Mouse (Mus musculus) urinary bladder, adult 2 months (tissue): ENCODE results near the gene Slc4a8. TPM values are rescaled to one million over a fixed set of nuclear protein-coding genes. Genes with fewer than 3 reads are reported as not detected.
"Not testable (repeated sequence)": the region's sequence is repeated elsewhere in the genome, so short reads cannot be mapped to it uniquely, and the experiment has no call there.

Experiments
- DNase-seq: peaks from one replicate; pipeline ENCODE4 v3.0.0; 2022; ENCODE audit warnings: low spot score
- polyA plus RNA-seq: library from polyadenylated mRNA; depleted of rRNA; stranded (reverse); fragments of >200 nt; gene quantifications from 2 replicates; pipeline ENCODE4 v1.2.3, GENCODE M21; 2012

The Slc4a8 gene
- polyA plus RNA-seq, 1 experiment = 5.6 TPM

DNA sequence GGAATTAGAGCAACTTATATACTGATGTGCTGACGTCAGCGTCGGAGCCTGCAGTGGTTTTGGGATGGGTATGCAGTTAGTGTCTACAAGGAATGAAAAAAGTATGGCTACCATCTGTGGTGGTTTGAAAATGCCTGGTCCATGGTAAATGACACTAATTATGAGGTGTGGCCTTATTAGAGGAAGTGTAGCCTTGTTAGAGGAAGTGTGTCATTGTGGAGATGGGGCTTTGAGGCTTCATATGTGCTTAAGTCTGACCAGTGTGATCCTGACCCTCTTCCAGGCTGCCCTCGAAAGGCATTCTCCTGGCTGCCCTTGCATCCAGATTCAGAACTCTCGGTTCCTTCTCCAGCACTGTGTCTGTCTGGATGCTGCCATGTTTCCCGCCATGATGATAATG is 18.3 kb upstream of the Slc4a8 start:
- DNase-seq = no peak

DNA sequence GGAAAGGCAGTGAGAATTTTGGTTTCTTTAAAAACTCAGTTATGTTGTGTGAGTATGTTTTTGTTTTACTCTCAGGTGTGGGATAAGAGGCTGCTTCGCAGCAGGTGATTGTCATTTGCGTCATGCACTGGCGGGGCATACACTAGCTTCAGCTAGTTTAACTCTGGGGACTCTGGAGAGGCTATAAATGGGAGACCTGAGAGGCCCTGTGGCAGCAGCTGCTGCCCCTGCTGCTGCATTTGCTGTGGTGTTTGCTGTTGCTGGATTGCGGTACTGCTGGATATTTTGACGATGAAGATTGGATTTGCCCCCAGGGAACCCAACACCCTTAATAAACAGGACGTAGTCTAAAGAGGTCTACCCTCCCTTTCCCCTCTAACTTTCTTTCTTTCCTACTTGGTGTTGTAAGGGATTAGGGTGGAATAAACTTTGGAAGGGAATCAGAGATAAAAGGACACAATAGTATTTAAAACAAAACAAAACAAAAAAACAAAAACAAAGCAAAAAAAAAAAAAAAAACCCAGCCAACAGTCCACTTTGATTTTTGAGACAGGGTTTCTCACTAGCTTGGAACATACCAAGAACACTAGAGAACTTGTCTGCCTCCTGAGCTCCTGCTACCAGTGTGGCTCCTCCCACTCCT is 14.9 kb upstream of the Slc4a8 start:
- no peak for DNase-seq

DNA sequence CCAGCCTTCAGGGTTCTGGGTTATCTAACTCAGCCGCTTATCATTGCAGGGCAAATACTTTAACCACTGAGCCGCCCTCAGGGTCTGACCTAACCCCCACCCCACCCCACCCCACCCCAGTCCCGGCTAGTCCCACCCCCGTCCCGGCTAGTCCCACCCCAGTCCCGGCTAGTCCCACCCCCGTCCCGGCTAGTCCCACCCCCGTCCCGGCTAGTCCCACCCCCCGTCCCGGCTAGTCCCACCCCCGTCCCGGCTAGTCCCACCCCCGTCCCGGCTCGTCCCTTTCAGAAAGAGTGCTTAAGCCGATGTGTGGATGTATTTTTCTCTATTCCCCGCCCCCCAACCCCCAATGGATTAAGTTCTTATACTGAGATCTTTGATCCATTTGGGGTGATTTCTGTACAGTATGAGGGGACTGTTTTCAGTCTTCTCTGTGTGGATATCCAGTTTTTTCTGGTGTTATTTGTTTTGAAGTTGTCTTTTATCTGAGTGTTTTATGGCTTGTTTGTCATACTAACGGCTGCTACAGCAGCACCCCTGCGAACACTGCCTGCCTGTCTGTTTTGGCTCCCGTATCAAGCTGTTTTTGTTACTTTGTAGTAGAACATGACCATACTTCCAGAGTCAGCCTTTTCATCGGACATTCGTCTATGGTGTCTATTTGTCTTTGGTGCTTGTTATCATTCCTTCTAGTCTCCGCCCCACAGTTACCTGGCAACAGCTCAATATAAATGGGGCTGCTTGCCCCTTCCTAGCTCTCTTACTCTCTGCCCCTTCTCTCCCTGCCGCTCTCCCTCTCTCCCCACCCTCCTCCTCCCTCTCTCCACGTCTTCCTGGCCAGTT is 14.2 kb upstream of the Slc4a8 start:
- DNase-seq = no peak

DNA sequence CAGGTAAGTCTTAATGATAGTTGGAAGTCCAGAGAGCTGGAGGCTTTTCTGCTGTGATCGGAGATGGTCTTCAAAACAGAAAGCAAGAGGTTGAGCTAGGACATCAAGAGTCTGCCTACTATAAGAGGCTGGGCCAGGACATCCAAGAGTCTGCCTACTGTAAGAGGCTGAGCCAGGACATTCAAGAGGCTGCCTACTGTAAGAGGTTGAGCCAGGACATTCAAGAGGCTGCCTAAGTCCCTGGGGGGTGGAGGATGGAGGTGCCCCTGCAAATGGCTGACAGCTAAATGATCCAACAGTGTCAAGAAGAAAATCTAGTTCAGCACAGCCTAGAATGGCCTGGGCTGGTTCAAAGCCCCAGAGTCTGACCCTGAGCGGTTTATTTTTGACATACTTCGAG is 13.0 kb upstream of the Slc4a8 start:
- DNase-seq = no peak

DNA sequence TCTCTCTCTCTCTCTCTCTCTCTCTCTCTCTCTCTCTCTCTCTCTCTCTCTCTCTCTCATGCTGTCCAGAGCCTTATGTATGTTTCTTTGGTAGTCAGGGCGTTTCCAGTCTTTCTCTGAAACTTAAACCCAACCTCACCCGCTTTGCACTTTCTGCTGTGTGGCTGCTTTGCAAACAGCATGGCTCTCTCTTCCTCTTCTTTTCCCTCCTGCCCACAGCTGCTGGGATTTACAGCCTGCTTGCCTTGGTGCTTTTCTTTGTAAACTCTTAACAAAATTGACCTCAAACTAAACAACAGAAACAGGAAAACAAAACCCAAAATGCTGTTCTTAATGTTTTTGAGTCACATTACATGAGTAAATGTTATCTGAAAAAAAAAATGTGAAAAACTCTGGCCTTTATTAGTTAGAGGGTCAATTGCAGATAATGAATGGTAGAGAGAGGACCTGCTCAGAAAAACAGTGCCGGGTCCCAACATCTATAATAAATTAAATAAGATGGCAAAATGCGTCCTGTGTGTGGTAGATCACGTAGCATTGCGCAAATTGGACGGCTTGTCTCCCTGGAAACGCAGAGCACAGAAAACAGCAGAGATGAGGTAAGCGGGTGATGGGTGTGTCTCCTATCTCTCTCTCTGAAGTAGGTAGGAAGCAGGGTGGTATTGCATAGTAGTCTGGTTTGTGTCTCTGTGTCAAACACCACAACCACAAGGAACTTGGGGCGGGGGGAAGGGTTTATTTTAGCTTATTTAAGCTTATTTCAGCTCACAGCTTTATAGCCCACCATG is 11.6 kb upstream of the Slc4a8 start:
- DNase-seq = no peak

DNA sequence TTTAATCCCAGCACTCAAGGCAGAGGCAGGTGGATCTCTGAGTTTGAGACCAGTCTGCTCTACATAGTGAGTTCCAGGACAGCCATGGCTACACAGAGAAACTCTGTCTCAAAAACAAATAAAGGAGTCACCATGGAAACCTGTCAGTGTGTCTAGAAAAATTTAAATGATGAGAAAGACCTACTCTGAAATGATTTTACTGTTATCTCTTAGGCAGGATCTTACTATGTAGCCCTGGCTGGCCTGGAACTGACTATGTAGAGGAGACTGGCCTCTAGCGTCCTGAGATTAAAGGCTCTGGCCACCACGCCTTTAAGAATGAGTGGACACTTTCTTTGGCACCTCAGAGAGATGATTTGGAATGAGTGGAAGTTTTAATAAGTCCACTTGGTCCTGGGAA is 9.1 kb upstream of the Slc4a8 start:
- DNase-seq = no peak

DNA sequence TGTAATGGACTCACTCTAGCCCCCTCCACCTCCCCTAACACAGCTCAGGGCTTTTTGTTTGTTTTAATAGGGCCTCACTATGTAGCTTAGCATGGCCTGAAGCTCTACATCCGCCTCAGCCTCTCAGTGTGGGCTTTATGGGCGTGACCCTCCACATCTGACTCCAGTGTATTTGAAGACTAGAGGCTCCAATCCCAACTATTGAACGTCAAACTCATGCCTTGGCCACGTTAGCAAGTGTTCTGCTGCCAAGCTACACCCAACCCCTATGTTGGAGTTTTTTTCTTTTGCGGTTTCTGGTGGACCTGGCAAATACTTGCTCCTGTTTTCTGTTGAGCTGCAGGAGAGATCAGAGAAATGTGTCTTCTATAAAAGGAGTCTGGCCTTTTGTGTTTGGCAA is 8.5 kb upstream of the Slc4a8 start:
- DNase-seq = no peak

DNA sequence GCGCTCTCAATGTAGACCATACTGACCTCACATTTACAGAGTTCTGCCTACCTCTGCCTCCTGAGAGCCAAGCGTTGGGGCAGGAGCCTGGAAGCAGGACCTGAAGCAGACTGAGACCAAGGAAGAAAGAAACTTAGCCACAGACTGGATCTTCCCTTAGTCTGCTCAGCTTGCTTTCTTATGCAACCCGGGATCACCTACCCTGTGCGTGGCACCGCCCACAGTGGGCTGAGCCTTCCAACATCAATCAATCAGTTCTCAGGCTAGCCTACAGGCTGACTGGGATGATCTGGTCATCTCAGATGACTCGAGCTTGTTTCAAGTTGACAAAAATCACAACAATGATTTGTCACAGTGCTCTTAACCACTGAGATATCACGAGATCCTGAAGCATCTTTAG is 7.5 kb upstream of the Slc4a8 start:
- DNase-seq = no peak

DNA sequence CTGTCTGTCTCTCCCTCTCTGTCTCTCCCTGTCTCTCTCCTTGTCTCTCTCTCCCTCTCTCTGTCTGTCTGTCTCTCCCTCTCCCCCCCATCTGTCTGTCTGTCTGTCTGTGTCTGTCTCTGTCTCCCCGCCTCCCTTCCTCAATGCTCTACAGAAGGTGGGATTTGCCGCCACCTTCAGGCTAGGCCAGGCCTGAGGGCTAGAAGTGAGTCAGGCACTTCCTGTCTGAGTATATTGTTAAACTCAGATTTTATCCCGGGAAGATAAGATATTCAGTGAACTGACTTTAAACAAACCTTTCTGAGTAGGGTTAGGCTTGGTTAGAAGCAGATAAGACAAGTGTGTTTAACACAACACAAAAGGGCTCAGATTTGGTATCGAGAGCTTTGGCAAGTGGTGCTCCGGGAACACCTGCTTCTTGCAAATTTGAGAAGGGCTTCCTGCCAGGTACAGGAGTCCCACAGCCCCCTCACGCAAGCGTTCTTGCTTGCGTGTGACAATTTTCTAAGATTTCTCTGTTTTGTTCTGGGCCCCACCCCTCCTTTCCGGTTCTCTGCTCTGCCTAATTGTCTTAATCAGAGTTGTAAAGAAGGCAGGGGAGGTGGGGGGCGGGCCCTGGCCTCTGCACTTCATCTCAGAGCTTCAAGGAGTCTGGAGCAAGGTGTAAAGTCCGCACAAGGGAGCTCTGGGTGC is 6.6 kb upstream of the Slc4a8 start:
- DNase-seq = no peak

DNA sequence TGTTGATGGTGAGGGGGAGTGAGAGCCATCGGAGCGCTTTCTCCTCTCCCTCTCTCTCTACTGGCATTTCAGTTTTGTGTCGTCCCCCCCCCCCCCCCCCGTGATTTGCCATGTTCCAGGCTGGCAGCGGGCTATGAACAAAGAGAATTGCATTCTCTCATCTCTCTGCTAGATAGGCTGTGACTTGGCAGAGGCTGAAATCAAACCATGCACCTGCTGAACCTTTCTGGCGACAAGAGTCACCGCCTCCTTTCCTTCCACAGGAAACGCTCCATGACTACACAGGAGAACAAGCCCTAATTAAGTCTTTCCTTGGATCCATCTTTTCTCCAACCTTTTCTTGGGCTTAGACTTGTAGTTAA is 6.1 kb upstream of the Slc4a8 start:
- no peak for DNase-seq

DNA sequence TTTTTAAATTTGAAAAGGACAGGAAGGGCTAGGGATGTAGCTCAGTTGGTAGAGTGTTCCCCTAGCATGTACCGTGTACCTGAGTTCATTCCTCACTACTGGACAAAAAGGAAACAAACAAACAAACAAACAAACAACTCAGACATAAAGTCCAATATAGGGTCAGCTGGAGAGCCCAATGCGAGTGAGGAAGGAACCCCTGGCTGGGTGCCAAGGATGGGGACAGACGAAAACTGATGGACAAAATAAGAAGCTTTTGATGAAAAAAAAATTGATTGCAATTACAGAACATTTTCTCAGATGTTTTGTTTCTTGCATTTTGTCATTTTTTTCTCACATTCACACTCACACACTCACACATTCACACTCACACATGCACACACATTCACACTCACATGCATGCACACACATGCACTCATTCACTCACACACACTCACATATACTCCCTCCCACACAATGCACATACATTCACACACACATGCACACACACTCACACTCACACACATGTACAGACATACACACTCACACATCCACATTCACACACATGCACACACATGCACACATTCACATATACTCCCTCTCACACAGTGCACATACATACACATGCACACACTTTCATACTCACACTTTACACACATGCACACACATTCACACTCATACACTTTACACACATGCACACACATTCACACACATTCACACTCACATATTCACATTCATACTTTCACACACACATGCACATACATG is 5.5 kb upstream of the Slc4a8 start:
- no peak for DNase-seq

DNA sequence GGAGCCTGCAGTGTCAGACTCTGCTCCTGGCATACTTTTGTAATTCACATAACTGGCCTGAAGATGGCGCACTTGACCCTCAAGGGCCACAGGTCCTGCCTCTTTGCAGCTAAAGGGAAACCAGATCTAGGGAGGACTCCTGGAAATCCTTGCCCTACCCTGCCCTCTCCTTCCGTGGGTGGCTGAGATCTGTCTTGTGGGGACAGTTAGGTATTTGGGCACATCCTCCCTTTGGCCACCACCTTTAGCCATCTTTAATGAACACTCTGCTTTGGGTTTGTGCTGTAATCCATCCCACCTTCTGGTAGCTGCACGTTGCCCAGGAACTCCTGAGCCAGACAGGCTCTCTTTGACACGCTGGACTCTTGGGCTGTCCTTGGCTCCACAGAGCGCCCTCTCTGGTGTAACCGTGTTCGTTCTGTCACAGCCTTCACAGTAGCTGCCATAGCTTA is 4.0 kb upstream of the Slc4a8 start:
- DNase-seq = no peak

DNA sequence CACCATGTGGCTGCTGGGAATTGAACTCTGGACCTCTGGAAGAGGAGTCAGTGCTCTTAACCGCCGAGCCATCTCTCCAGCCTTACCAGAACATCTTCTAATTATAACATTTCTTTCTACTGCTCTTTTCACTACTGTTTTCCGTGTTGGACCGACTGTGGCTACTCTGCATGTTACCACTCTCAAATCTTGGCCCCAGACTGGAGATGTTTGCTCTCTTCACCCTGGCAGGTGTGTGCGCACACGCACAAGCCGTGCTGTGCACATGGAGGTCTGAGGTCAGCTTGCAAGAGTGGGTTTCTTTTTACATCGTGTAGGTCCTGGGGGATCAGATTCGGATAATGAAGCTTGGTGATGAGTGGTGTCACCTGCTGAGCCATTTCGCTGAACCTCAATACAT is 2.3 kb upstream of the Slc4a8 start:
- no peak for DNase-seq

DNA sequence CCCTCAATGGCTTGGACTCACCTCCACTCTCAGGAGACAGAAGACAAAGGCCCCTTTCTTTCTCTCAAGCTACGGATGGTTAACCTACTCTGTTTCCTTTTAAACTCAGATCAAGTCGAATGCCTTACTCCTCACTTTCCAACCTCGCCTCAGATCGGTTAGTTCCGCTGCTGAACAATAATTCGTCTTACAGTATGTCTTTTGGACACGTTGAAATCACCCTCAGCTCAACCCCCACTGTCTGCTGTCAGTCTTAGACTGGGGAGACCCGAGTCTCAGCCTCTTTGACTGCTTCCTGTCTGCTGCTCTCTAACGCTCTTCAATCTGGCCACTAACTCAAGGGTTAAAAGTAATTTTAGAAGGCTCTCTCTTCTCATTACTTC is 520 bp upstream of the Slc4a8 start:
- no peak for DNase-seq

DNA sequence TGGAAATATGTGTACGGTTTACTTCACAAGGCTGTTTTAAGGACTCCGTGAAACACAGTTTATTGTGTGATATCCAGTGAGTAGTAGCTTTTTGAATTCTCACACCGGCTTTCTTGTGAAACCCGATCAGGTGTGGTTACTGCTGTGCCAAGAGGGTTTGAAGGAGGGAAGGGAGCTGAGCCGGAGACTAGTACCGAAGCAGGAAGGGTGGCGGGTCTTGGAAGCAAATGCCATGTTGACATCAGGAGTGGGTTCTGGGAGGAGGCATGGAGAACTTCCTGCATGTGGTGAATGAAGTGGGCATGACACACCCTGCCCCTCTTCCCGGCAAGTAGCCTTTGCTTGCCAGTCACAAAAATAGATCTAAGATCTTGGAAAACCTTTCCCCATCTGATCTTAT is 1.1 kb downstream of the Slc4a8 start:
- no peak for DNase-seq

DNA sequence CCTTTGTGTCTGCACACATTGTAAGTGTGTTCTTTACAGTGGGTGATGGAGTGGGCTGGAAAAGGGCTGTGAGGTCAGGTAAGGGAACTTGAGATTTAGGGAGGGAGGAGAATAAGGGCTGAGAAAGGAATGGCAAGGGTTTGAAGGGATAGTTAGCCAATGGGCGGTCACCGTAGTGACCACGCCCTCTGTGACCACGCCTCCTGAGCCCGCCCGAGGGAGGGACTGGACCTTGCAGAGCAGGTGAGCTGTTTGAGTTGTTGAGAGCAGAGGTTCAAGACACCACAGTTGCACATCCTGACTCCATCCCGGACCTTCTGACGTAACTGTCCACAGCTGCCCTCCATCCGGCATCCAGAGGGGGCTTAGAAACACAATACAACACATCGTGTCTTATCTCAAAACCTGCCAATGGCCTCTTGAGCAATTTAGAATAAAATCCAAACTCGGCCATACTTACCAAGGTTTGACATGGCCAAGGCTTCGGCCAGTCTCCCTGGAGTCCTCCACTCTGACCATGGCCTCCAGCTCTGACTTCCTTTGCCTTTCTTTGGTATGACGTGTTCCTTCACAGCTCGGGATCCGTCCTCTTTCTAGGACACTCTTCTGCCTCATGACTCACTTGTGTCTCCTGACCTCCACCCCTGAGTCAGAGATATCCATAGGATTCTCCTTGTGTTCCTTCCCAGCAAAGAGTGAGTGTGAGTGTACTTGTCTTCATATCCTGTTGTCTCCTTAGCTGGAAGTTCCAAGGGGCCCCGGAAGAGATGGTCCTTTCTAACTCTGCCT is 2.8 kb downstream of the Slc4a8 start:
- DNase-seq = no peak

DNA sequence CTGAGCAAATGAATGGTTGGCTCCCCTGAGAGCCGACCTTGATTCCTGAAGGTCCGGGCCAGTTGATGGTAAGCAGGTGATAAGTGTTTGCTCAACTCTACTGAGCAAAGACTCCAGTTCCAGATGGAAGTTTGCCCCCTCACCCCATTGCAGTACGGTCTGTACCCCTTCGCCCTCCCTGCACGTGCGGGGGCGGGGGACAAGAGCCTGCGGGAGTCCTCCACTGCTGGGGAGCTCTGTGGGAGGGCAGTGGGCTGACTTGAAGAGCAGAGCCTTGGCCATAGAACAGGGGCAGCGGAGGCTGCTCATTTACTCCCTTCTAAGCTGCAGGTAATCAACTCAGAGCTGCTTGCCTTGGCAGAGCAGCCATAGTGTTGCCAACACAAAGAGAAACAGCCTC is 5.3 kb downstream of the Slc4a8 start:
- no peak for DNase-seq

DNA sequence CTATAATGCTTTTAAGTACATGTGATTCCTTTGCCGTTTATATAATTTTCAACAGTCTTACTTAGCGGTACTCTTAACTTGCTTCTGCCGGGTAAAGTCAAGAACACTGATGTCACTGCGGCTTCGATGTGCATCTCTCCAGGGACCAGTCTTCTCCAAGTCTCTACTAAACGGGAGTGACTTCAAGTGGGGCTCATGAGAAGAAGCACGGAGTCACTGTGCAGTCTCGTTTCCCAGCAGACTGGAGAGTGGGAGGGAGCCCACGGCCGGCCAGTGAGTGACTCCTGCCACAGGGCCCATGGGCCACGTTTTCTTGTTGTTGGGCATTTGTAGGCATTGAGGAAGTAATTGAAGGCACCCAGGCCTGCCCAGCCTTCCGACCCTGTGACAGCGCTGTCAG is 6.3 kb downstream of the Slc4a8 start:
- DNase-seq = no peak

DNA sequence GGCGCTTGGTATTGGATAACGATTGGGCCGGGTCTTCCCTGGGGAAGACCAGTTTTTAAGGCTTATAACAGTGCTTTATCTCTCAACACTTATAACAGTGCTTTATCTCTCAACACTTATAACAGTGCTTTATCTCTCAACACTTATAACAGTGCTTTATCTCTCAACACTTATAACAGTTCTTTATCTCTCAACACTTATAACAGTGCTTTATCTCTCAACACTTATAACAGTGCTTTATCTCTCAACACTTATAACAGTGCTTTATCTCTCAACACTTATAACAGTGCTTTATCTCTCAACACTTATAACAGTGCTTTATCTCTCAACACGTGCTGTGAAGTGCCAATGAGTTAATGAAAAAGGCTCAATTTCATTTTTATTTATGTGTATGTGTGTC is 7.5 kb downstream of the Slc4a8 start:
- not testable (repeated sequence) for DNase-seq

DNA sequence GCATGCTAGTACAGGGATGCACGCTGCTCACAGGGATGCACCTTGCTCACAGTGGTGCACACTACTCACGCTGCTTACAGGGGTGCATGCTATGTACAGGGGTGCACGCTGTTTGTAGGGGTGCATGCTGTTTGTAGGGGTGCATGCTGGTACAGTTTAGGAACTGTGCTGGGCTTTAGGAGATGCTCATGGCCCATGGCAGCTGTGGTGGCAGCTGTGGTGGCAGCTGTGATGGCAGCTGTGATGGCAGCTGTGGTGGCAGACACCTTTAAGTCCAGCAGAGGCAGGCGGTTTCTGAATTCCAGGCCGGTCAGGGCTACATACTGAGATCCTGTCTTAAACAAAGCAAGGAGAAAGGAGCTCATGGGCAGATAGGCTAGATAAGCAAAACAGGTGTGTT is 8.8 kb downstream of the Slc4a8 start:
- no peak for DNase-seq

DNA sequence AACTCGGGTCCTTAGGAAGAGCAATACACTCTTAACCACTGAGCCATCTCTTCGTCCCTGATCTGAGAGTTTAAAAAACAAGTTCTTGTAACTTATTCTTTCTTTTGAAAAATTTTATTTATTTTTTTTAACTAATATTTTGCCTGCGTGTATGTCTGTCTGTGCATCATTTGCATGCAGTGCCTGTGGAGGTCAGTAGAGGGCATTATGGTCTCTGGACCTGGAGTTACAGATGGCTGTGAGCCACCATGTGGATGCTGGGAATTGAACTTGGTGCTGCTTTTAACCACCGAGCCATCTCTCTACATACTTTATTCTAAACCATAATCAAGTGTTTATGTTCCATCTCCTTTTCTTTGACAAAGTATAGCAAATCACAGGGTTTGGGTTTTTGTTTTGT is 11.1 kb downstream of the Slc4a8 start:
- DNase-seq = no peak
